Mouse (Mus musculus) left cerebral cortex, postnatal 14 days (tissue): ENCODE data around the gene Hs1bp3. TPM values are rescaled to one million over a fixed set of nuclear protein-coding genes. Genes with fewer than 3 reads are reported as not detected.

Source experiments
- DNase-seq, 2 experiments: peaks; one replicate each; pipeline ENCODE4 v3.0.0; 2021 to 2022; ENCODE audit warnings: low spot score in 2 of 2, mixed read lengths in 1 of 2
- intact Hi-C: fragments of 180-260 bp; cut with DNase I; formaldehyde crosslinking; loops from one replicate; pipeline ENCODE4 v1.15.1; 2025
- total RNA-seq, 2 experiments: library from RNA; stranded (reverse); gene quantifications; 2 replicates each; pipeline ENCODE4 v1.2.3; 2021

Hs1bp3 gene
- total RNA-seq, 2 experiments from 2014 or later, result 10.6 to 11.0 TPM

DNA sequence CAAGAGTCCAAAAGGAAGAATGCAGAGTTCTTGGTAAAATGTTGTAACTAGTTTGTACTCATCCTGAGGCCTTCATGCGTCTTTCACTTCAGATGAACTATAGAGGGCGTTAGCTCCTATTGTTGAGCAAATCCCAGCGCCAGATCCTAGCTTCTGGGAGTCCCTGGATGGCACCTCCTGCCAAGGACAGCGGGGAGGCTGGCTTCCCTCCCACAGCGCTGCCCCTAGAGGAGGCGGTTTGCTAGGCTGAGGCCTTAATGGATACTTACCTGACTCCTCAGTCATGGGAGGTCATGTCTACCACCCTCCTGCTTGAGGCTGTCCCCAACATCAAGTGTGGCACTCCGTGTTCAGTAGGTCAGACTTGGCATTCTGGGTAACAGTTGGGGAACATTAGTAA is 16.0 kb downstream of the Hs1bp3 start:
- intact Hi-C loops, result loop anchor here (5.0 kb wide), 1 partner anchor 123 kb away; no protein-coding TSS in a partner anchor
- DNase-seq, result no peak

DNA sequence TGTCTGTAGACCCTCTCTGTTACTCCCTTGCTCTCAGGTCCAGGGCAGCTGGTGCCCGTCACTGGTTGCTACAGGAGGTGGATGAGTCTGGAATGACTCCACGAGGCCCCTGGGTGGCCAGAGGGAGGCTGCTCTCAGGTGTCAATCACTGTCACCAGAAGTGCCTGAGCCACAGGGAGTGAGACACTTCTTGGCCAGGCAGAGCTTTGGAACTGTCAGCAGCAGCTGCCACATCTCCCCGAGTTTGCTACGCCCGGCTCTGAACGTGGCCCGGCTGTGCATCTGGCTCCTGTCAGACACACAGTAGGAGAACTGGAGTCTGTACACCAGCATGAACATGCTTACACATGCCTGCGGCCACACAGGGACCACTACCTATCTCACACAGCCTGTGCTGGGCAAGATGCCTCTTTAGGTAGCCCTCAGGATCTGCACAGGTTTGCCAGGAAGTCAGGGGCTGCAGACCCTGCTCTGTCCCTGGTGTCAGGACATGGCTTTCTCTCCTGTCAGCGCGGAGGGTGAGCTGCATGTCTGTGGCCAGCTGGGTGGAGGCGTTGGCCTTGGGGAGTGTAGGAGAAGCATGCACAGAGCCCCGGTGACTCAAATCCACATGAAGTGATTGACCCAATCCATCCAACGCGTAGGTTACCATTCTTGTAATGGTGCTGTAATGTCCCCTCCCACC is 18.4 kb downstream of the Hs1bp3 start:
- intact Hi-C loops, result no loop called here
- DNase-seq, result no peak

DNA sequence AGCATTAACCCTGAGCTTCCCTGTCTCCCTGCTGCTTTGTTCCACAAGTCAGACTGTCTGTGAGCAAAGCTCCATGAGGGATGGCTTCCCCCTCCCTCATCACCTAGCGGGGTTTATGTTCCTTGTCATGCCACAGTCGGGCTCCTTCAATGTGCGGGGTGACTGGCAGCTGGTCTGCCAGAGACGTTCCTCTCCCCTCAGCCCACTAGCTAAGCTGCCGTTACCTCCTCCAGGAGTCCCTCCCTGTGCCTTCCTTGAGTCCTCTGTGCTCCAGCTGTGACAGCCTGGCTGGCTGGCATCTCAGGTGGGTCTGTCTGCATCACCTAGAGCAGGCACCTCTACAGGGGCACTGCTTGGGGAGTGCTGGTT is 18.9 kb downstream of the Hs1bp3 start:
- intact Hi-C loops, result no loop called here
- DNase-seq, result no peak

DNA sequence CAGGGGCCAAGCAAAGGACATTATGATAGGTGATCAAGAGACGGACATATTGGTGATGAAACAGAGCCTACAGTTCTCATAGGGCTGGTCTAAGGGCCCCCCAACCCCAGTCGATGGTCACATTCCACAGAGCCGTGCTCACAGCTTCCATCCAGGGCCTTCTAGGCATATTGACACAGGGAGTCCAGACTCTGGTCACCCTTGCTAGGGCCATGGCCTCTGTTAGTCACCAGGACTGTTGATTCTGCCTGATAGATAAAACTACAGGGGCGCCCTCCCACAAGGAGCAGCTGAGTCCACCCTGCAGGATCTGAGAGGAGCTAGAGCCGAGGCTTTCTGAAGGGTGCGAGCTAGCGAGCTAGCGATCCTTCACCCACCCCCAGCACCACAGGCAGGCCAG is 20.4 kb downstream of the Hs1bp3 start:
- intact Hi-C loops, result no loop called here
- no peak for DNase-seq

DNA sequence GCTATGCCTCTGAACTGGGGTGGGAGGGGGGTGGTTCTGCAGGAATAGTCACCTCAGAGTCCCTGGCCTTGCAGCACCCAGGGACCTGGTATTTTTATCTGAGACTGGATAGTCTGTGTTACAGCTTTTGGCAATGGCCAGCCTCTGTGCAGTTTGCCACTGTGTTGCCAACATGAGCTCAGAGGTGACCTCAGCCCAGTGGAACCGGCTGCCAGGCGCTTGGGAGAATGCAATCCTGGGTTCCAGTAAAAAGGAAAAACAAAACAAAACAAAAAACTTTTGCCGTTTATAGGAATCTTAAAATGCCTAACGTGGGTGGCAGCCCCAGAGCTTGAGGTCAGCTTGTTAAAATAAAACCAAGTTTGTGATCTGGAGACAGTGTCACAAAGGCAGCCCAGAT is 21.0 kb downstream of the Hs1bp3 start:
- intact Hi-C loops, result no loop called here
- no peak for DNase-seq

DNA sequence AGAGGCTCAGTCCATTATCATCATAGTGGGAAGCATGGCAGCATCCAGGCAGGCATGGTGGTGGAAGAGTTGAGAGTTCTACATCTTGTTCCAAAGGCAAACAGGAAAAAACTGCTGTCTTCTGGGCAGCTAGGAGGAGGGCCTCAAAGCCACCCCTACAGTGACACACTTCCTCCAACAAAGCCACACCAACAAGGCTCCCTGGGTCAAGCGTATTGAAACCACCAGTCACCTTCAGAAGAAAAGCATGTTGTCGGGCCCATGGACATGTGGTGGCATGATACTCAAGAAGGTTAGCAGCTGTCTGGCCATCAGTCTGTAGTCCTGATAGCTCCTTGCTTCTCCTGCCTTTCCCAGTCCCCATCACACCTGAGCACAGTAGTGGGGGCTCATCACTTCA is 22.3 kb downstream of the Hs1bp3 start:
- intact Hi-C loops, result no loop called here
- no peak for DNase-seq

DNA sequence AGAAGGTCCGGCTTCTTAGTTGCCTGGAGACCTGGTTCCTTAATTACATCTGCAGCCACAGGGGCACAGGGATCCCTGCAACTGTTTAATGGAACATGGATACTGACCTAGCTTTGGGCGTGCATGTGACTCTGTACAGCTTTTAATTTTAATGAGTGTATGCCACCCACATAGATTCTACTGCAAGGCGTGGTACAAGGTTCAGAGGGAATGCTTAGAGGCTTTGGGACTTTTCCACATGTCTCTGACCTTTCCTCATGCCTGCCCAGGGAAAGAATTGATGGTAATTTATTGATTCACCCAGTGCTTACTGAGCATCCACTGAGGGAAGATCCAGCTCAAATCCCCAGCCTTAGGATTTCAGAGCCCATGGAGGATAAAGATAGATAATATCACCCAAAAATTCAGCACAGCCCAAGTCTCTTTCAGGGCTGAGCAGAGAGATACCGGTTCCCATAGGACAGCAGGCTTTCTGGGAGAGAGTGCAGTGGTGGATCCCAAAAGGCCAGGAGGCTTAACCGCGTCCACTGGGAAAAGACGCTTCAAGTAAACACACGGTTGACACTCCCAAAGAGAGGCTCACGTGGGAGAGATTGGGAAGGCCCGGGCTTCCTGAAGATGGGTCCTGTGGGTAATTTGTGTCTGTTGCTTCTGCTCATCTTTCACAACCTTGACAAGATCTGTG is 23.5 kb downstream of the Hs1bp3 start:
- intact Hi-C loops, result no loop called here

DNA sequence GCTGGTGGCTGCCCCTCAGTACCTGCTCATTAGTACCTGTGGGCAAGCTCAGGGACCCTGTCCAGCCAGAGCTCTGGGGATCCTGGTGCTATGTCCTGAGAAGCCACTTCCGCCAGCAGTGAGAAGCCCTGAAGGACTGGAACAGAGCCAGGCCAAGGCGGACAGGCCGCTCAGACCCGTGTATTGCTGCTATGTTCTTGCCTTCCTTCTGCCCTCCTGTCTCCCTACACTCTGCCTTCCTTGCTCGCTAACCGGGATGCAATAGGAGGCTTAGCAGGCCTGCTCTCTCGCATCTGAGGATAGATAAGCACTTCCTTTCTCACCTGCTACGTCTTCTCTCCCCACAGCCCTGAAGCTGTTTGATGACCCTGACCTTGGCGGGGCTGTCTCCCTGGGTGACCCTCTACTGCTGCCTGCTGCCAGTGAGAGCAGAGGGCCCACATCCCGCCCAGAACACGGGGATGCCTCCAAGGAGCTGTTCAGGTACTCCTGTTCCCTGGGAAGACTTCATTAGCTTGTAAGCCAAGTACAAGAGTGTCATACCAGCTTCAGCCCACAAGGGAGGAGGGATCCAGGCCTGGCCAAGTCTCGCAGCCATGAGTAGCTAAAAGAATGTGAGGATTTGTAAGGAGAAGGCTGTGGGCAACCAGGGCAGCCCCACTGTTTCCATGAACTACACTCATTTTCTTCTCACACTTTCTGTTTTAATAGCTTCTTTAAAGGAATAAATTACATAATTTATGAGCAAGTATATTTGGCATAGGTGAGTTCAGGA is 24.2 kb downstream of the Hs1bp3 start:
- intact Hi-C loops, result no loop called here
- no peak for DNase-seq

More for the DNA sequence above, 23.5 kb downstream of the Hs1bp3 start:
- no peak for DNase-seq

DNA sequence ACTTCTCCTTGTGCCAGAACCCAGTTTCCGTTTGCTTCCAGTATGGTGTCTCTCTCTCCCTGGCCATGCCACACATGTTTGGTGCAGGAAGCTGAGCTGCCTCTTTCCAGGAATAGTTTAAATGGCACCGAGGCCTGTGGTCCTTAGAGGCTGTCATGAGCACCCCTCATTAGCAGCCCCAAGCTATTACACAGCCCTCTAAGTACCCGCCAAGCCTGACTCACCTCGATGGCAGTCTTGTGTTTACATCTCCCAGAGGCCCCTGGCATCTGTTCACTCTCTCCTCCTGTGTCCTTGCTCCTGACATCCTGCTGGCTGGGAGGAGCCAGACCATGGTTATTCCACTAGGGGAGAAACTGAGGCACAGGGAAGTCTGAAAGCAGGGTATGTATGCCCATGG is 25.3 kb downstream of the Hs1bp3 start:
- intact Hi-C loops, result no loop called here
- DNase-seq, result no peak

DNA sequence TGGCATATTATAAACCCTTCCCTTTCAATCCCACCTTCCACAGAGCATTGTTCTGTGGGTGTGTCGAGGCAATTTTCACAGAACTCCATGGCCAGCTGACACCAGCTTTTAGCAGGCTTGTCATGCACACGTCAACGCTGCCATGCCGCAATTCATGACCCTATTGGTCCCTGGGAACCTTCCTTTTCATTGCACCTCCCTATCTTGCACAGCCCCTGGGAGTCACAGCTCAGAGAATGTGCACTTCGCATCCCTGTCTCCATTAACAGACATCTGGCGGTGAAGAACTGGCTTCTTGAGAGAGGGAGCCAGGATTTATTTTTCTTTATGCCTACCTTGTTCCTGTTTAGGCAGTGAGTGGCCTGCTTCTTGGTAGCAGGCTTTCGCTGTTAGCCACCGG is 25.7 kb downstream of the Hs1bp3 start:
- DNase-seq, result no peak
- intact Hi-C loops, result no loop called here

DNA sequence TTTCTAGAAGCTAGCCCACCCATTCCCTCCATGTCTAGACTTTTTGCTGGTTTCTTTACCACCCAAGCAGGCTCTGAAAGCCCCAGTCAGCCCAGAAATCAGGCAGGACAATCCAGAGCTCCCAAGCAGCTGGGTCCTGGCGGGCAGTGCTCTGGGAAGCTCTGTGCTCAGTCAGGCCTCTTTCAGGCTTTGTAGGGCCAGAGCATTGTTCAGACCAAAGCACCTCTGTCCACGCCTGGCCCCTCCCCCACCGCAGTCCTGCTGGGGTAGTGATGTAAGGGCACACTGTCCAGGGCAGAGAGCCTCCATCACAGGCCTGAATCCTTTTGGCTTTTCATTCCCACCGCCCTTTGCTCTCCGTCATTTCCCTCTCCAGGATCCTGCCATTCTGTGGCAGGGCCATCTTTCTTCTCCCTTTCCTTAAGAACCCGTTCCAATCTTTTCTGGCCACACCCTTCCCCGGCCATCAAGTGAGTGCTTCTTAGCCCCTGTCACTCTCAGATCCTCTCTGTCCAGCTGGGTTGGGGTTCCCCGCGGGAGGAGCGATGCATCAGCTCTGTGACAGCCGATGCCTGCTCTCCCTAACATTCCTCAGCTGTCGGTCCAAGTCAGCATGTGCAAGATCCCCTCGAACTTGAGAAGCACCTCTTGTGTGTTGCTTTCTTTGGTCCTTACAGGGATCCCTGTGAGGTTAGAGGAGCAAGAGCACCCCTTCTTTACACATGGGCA is 26.5 kb downstream of the Hs1bp3 start:
- no peak for DNase-seq
- intact Hi-C loops, result no loop called here

DNA sequence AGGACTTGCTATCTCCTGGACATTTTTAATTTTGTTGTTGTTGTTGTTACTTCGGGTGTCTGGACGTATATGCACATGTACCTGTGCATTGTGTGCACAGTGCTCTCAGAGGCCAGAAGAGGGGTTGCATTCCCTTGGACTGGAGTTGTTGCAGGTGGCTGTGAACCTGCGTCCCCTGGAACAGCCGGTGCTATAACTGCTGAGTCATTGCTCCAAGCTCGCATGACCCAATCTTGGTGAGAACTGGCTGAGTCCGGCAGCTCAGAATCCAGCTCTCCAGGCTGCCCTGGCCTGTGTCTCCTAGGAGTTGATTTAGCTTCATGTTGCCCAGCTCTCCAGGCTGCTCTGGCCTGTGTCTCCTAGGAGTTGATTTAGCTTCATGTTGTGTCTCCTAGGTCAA is 27.8 kb downstream of the Hs1bp3 start:
- no peak for DNase-seq
- intact Hi-C loops, result no loop called here

DNA sequence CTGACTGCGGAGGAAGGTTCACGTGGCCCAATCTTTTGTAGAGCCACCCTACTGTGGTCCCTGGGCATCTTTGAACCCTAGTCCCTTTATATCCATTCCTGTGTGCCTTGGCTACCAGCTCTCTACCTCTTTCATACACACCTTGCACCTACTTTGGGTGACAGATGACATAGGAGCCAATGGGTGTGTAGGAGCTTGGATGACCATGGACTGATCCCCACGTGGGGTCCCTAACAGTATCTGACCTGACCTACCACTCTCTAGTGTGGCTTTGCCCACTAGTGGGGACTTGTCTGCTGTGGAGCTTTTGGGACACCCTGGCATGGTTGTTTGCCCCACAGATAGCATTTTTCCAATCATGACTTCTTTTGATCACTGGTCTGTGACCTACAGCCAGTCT is 30.1 kb downstream of the Hs1bp3 start:
- intact Hi-C loops, result no loop called here
- no peak for DNase-seq

DNA sequence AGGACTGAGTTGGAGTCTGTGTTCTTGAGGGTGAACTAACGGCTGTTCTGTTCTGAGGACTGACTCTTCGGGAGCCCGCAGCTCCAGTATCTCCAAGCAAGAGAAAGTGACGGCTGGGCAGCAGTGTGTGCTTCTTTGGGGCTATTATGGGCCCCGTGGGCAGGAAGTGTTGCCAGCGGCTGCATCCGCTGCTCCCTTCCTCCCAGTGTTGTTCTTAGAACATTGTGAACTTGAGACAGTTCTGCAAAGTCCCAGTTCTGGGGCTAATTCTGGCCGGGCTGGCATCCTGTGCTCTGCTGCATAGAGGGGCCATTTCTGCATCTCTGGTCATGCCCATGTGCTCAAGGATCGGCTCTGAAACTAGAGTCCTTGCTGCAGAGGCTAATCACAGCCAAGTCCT is 31.7 kb downstream of the Hs1bp3 start:
- intact Hi-C loops, result loop anchor here (5.0 kb wide), 1 partner anchor 152 kb away; no protein-coding TSS in a partner anchor
- peak; percentile 82 to 94 for DNase-seq

DNA sequence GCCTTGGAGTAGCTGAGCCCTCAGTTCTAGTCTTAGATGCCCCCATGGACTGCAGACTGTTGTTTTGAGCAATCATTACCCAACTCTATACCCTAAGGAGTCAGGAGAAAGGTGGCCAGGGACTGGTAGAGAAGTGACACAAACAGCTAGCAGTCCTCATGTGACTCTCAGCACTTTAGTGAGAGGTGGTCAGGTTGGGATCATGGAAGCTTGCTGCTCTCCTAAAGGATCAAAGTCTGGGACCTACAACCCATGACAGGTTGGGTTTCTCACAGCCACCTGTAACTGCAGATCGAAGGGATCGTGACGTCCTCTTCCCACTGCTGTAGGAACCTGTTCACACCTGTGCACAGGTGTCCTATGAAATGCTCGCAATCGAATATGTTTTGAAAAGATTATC is 32.3 kb downstream of the Hs1bp3 start:
- no peak for DNase-seq
- intact Hi-C loops, result loop anchor here (5.0 kb wide), 1 partner anchor 152 kb away; no protein-coding TSS in a partner anchor

DNA sequence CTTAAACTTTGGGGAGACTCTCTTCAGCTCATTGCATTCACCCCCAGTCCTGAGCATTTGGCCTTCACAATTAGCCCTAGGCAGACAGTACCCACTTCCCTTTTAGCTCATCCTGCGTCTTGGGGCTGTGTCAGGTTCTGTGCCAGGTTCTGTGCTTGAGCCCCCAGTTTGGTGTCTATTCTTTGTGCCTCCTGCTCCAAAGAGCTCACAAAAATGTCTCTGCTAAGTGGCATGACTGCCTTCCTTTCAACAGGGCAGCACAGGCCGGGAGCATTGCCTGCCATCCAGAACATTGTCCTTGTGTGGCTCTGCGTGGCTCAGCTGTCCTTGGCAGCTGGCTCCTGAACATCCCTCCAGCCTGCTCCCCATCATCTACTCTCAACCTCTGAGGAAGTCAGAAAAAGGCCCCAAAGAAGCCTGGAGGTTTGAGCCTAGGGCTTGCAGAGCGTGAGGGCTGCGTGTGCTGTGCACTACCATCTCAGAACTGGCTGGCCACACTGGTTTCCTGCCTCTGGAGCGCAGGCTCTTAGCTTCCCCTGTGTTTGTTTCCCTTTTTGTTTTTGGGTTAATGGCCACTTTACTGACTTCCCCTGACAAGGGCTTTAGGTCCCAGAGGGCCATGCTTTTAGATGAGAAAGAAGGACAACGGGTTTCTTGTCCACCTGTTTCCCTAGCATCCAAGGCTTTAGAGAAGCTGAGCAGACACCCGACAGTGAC is 34.7 kb downstream of the Hs1bp3 start:
- no peak for DNase-seq

DNA sequence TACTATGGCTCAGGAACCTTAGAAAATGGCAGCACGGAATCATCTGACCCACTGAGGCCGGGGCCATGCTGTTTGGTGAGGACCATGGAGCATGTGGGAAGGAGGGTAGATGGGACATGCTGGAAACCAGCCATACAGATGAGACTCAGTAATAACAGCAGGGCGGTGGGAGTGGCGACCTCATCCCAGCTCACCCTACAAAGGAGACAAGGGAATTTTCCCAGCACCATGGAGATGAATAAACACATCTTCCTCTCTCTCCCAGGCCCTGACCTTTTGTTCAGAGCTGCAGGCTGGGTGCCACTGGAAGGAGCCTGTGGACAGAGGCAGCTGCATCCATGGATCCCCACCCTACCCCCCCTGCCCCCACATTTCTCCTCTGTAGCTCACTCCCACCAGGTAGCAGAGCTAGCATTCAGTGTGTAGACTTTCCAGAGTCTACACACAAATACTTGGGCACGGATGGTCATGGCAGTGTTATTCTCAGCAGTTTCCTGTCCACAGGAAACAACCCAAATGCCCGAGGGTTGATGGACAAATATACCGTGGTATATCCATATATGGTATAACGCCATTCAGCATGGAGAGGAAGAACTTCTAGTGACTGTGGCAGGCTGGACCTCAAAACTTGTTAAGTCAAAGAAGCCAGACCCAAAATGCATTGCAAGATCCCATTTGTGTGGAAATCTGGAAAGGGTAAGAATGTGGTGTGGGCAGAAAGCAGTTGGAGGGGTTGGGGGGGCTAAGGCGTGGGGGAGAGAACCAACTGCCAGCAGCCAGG is 35.7 kb downstream of the Hs1bp3 start:
- intact Hi-C loops, result loop anchor here (5.0 kb wide), 1 partner anchor 148 kb away; no protein-coding TSS in a partner anchor
- DNase-seq, result no peak

More for the DNA sequence above, 34.7 kb downstream of the Hs1bp3 start:
- intact Hi-C loops, result loop anchor here (5.0 kb wide), 1 partner anchor 149 kb away; no protein-coding TSS in a partner anchor
